Mouse (Mus musculus) myocyte (in vitro differentiated cells): ENCODE data around the gene Gng3.

Source experiments
- CEBPB ChIP-seq: IDR thresholded peaks from 2 replicates; pipeline ENCODE4 v1.6.1; 2011; ENCODE audit warnings: mild to moderate bottlenecking, moderate library complexity; ENCODE audit not compliant: poor library complexity, insufficient read depth, severe bottlenecking
- POLR2A ChIP-seq: IDR thresholded peaks from one replicate; pipeline ENCODE4 v1.6.1; 2011; ENCODE audit warnings: low read depth, mild to moderate bottlenecking, control low read depth, moderate library complexity; ENCODE audit not compliant: insufficient read length
- TCF12 ChIP-seq: IDR thresholded peaks from one replicate; pipeline ENCODE4 v1.6.1; 2011; ENCODE audit warnings: mild to moderate bottlenecking, control low read depth; ENCODE audit not compliant: poor library complexity, insufficient read depth, severe bottlenecking
- TCF3 ChIP-seq: IDR thresholded peaks from one replicate; pipeline ENCODE4 v1.6.1; 2011; ENCODE audit warnings: low read depth, control low read depth; ENCODE audit not compliant: insufficient read length
- USF1 ChIP-seq: IDR thresholded peaks from one replicate; pipeline ENCODE4 v1.6.1; 2011; ENCODE audit warnings: low read depth, mild to moderate bottlenecking, control low read depth, moderate library complexity

DNA sequence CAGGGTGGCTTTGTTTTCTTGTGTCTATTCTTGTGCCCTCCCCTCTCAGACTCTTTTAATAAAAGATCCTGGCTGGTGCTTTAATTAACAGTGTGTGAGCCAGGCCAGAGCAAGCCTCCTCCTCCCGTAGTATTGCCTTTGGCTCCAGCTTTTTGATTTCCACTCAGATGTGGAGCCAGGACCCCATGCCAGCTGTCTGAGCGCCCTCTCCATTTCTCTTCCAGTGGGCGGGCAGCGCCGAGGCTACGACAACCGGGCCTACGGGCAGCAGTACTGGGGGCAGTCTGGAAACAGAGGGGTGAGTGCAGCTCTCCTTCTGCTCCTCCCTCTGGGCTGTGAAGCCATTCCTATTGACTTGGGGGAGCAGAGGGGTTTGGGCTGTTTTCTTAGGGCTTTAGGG, 8.3 kb downstream of the Gng3 start:
- TF ChIP-seq TCF12 (no peak), USF1 (no peak), TCF3 (no peak), POLR2A (no peak), CEBPB (no peak)
